Mouse (Mus musculus) thymus, postnatal 10 days (tissue): ENCODE data around the gene Gm8068.
"Not testable (repeated sequence)": the region's sequence is repeated elsewhere in the genome, so short reads cannot be mapped to it uniquely, and the experiment has no call there.

ENCODE experiments used
- DNase-seq, 2 experiments: peaks; one replicate each; pipeline ENCODE4 v3.0.0; 2021; ENCODE audit warnings: low spot score in 2 of 2

Gm8068 gene

GRCm38 (mm10) chr14:41701785-41702184 lies at the start of gene Gm8068:
Gene Gm8068, minus strand, starts transcription at chr14:41701885.
- DNase-seq = not testable (repeated sequence)

GRCm38 (mm10) chr14:41750514-41750913 lies 48.8 kb upstream of the Gm8068 start, which contains the start of gene Gm7929:
Gene Gm7929, minus strand, starts transcription at chr14:41750614.
- DNase-seq = not testable (repeated sequence)

GRCm38 (mm10) chr14:41723437-41723836 lies 21.8 kb upstream of the Gm8068 start:
- DNase-seq = not testable (repeated sequence)

GRCm38 (mm10) chr14:41717180-41717579 lies 15.5 kb upstream of the Gm8068 start:
- not testable (repeated sequence) for DNase-seq

- DNase-seq = not testable (repeated sequence)
These were observed 53.5 kb downstream of the Gm8068 start for GRCm38 (mm10) chr14:41648176-41648575.
